Mouse (Mus musculus) MEL-GATA-1-ER (cell line): ENCODE measurements around the gene Abi3.

Experiments used
- DNase-seq: peaks from one replicate; pipeline ENCODE4 v3.0.0-alpha.2; 2012; ENCODE audit warnings: low read depth; ENCODE audit errors: extremely low read depth

Gene Abi3

DNA sequence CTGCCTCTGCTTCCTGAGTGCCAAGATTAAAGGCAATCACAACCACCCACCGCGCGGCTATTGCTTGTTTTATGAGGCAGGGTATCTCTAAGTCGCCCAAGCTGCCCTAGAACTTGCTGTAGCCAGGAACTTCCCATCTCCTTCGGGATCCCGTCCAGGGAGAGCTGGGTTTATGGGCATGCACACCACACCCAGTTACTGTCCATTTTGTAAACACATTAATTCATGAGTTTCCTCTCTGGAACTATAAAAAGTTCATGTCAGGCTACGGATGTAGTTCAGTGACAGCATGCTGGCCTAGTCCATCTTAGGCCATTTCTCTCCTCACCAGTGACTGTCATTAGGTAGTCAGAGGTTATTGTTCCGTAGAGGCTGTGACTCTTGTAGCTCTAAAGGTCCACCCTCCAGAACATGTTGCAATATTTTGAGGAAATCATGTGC is 52.8 kb downstream of the Abi3 start:
- DNase-seq: no peak

DNA sequence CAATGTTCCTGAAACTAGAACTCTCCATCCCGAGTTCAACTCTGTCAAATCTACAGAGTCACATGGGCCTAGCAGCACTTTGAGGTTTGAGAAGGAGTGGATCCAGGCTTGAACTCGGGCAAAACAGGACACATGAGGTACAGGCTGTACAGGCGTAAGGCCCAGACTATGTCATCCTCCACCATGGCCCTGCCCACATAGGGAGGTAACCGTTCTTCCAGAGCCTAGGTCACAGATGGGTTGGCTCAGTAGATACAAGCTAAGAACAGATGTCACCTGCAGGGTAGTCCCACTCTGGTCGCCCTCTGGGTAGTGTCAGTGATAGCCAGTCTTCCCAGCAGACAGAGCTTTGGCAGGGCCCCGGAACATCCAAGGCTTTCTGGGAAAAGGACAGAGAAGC is 55.8 kb downstream of the Abi3 start:
- no peak for DNase-seq

DNA sequence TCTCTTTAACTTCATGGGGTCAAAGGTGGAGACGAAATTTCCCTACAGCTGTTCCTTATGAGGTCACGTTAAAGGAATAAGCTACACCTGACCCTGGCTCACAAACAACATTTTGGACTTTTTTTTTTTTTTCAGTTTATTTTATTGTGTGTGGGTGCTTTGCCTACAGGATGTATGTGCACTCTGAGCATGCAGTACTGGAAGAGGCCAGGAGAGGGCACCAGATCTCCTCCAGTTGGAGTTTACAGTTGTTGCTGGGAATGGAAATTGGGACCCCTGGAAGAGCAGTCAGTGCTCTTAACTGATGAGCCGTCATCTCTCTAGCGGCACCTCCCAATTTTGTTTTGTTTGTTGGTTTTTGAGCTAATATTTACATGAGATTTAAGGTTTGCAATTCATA is 56.6 kb downstream of the Abi3 start:
- DNase-seq: no peak

DNA sequence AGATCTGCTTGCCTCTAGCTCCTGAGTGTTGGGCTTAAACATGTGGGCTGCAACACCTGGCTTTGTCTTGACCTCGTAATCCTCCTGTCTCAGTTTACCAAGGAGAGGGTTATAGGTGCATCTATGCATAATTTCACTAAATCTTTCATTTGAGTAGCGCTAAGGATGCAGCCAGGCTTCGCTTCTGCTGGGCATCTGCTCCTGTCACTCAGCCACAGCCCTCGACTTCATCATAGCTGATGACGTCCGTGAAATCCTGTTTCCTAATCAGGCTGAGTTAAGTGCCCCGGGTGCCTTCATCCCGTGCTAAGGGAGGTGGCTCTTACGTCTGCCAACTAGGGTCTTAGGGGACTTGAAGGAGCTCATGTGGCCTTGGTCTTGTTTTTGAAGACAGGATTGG is 58.3 kb downstream of the Abi3 start:
- DNase-seq: no peak

DNA sequence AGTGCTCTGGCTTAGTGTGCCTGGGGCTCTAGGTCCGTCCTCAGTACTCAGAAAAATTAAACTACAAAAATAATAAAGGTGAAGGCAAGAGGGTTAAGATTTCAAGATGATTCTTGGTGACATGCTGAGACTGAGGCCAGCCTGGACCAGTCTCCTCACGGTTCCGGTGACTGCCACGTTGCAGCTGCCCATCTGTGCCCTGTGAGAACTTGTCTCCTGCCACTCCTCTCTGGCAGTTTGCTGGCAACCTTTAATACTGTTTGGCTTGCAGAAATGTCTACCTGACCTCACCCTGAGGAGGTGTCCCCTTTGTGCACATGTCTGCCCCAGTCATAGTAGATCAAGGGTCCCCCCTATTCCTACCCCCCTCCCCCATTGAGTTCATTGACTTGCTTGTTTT is 58.8 kb downstream of the Abi3 start:
- DNase-seq: no peak

DNA sequence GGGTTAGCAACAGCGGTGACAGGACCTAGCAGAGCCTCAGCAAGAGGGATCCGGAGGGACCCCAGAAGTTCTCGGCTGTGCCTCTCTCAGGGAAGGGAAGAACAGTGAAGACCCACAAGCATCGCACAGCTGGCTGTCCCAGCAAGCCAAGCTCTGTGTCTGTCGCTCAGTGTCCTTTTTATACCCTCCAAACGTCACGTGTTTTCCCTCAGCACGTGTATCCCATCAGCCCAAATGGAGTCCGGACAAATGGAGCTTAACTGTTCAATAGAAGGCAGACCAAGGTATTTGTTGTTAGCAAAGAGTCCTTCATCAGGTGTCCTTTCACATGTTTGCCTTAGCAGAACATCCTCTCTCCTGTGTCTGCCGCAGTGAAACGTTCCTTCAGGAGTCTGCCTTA is 60.7 kb downstream of the Abi3 start:
- DNase-seq: no peak

DNA sequence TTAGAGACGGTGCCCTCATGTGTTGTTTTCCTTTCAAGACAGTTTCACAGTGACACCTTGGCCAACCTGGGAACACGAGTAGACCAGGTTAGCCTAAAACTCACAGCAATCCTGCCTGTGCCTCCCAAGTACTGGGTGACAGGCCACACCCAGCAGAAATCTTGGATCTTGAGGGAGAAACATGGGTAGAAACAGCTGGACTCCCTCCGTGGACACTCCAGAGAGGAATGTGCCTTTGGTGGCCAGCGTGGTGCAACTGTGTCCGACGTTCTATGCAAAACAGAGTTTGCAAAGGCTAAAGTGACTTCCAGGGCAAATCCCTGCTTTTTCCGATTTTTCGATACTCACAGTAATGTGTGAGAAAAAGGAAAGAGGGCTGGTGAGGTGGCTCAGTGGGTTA is 61.8 kb downstream of the Abi3 start:
- no peak for DNase-seq
